Mouse (Mus musculus): ENCODE measurements around the gene Ccdc9b.

DNA sequence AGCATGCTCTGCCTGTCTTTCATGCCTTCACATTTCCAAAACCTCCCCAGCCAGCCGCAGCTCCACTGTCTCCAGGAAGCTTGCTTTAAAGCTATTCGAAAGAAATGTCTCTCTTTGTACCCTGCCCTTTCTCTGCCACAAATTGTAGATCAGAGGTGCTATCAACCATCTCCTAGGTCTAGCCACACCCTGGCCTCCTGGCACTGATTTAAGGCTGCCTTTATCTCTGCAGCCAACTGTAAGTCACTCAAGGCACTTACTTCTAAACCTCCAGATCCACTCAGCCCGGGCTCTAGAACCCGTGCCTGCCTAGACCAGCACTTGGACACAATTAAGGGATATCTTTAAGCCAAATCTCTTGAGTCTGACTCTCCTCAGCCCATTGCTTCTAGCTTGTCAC lies 16.0 kb upstream of the Ccdc9b start:
- TF ChIP-seq CTCF (IDR thresholded peaks at IDR 0.05; ENCODE audit: control insufficient read depth, insufficient read depth, insufficient read length) (no peak), MAX (IDR thresholded peaks at IDR 0.05) (no peak), MYOD1 (IDR thresholded peaks at IDR 0.05; ENCODE audit: control insufficient read depth, insufficient read length, low read depth) (no peak), USF1 (IDR thresholded peaks at IDR 0.05; ENCODE audit: low read depth) (no peak), FOSL1 (IDR thresholded peaks at IDR 0.05; ENCODE audit: insufficient read depth, low read length, poor library complexity, severe bottlenecking) (no peak), CEBPB (IDR thresholded peaks at IDR 0.05; ENCODE audit: low read depth) (no peak)
